In the genomic region with DNA sequence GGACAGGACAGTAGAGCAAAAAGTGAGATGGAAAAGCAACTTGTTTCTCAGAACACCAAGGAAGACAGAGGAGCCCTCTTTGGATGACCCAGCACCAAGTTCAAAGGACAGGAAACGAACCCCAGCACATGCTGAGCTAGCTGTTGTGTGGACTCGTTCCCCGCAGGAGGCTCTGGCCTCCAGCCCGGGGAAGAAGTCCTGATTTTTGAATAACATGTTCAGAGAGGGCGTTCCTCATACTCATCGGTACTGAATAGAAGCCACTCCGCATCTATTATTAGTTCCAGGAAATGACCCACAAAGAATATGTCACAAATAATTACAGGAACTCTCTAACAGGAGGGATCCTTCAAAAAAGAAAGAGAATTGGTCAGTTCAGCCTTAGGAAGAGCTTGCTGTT, we compare ENCODE assay signal across 10 mouse cellular contexts. TPM values are rescaled to one million over a fixed set of nuclear protein-coding genes. Genes with fewer than 3 reads are reported as not detected.
DNase-seq lines count a peak whose midpoint lies in the region; ATAC-seq and TF ChIP-seq lines count a peak whose summit lies in the region.
"Had no signal": no experiment of that assay in that cellular context is flagged by ENCODE, and none has a peak within 500 bp of the region (broad histone marks: within the 10 kb centered on the region; RNA-seq: fewer than 3 reads in every experiment).

No protein-coding gene starts in this region.

- no peaks in the 10 kb centered on the region for H3K27me3 ChIP-seq in cerebellum, adult 2 months (ENCODE audit: control insufficient read depth, insufficient read depth, low read length)
- no peaks in the 10 kb centered on the region for H3K27me3 ChIP-seq in heart, embryonic 14.5 days (ENCODE audit: control insufficient read depth, insufficient read depth, low read length)

- no peaks in the 10 kb centered on the region for H3K36me3 ChIP-seq in heart, embryonic 14.5 days (ENCODE audit: control insufficient read depth, insufficient read depth, low read length)

- H3K4me1 ChIP-seq in cerebellum, adult 2 months (ENCODE audit: control insufficient read depth, insufficient read depth, low read length), result peaks cover 13% of the 10 kb centered on the region
- peaks cover 0 to 1% of the 10 kb centered on the region in 2 experiments; a peak in 1 of 4 replicates for H3K4me1 ChIP-seq in heart, embryonic 14.5 days (ENCODE audit: control insufficient read depth in 2 of 2, insufficient read depth in 2 of 2, low read length in 2 of 2)

- no peaks in the 10 kb centered on the region for H3K9me3 ChIP-seq in heart, embryonic 14.5 days (ENCODE audit: control insufficient read depth, low read length)

- H3K9ac ChIP-seq in heart, embryonic 14.5 days (ENCODE audit: low read length), result no peak overlapping the region

- WGBS in cerebellum, adult 2 months, result 10% methylated on average over 7 of the region's 7 CpGs
- WGBS in heart, embryonic 14.5 days, result 38% methylated on average over 7 of the region's 7 CpGs

- no peak overlapping the region for H3K4me3 ChIP-seq in cerebellum, adult 2 months (replicated peaks; ENCODE audit: insufficient read depth, low read depth, low read length)
- no peak overlapping the region for H3K4me3 ChIP-seq in heart, embryonic 14.5 days (ENCODE audit: control insufficient read depth in 1 of 2, insufficient read depth in 1 of 2, low read depth in 1 of 2, low read length in 2 of 2)
- H3K4me3 ChIP-seq: erythroblast, embryonic 14.5 days had no signal

- no peak for TF ChIP-seq CTCF in cerebellum, adult 2 months (IDR thresholded peaks at IDR 0.05; ENCODE audit: borderline replicate concordance, insufficient read depth, low read depth, low read length)

- intact Hi-C loops in left cerebral cortex, postnatal 25 days (cut with DNase I), result loop anchor here (2.0 to 5.0 kb wide), 3 partner anchors 206 to 316 kb away; partner anchors contain the start of genes Mesd and Tlnrd1

- H3K27ac ChIP-seq in cerebellum, adult 2 months (ENCODE audit: insufficient read depth, low read length), result no peak overlapping the region
- H3K27ac ChIP-seq in heart, embryonic 14.5 days (replicated peaks in 1 of 2; ENCODE audit: control insufficient read depth in 1 of 2, insufficient read depth in 1 of 2, low read depth in 2 of 2, low read length in 2 of 2), result peak overlapping the region; percentile 11 to 27; a peak in 2 of 4 replicates

- no peak for TF ChIP-seq POLR2A in cerebellum, adult 2 months (IDR thresholded peaks at IDR 0.05; ENCODE audit: borderline replicate concordance, insufficient read depth, low read length)

- H3K4me2 ChIP-seq in heart, embryonic 14.5 days (ENCODE audit: low read length), result no peak overlapping the region

- no peak for ATAC-seq in cerebellum, adult (ENCODE audit: insufficient number of reproducible peaks, low FRiP score, low TSS enrichment)
- no peak for ATAC-seq in heart, embryonic 14.5 days (ENCODE audit: insufficient number of reproducible peaks, insufficient read depth, low FRiP score, low read depth)

- peak; percentile 34 to 48 for DNase-seq in cerebellum, adult 2 months
- DNase-seq in CD4-positive, CD25-positive, alpha-beta regulatory T cell, adult 2 months (ENCODE audit: low read depth, low spot score), result peak; percentile 28
- DNase-seq in kidney, postnatal 36 days, result peak; percentile 80 to 81
- no peak for DNase-seq in left cerebral cortex, postnatal 25 days (ENCODE audit: low spot score in 2 of 2)
- no peak for DNase-seq in right cerebral cortex, postnatal 14 days
- no peak for DNase-seq in right cerebral cortex, adult 18-20 months

RNA-seq across cellular contexts. Expression of gene Tmc3, which starts 18.8 kb away (rescaled TPM):
- polyA plus RNA-seq in cerebellum, adult 2 months (2012; rRNA removed), result 0.61 and 0.84 TPM in 2 replicates
- 0.38 and 0.90 TPM in 2 replicates for polyA plus RNA-seq in heart, embryonic 14.5 days (2014; fragmentation: Nextera tagmentation; extraction: Ambion mirVana)
- under 1 TPM; 0.07 to 0.14 TPM for total RNA-seq in left cerebral cortex, postnatal 25 days (2021)
- polyA plus RNA-seq: C2C12; erythroblast, embryonic 14.5 days had no signal

Comparison
In these comparisons a context has a peak if more than half of its experiments do, and no peak if none do; other contexts are left out.
1. DNase-seq: peak in cerebellum, adult 2 months (2 of 2), CD4-positive, CD25-positive, alpha-beta regulatory T cell, adult 2 months (single experiment) and kidney, postnatal 36 days (2 of 2); none in left cerebral cortex, postnatal 25 days (0 of 2), right cerebral cortex, postnatal 14 days (single experiment) and right cerebral cortex, adult 18-20 months (single experiment).